Comparison of ENCODE assay signal across 9 mouse cellular contexts in genomic region chr2:165056377-165057085, GRCm38 (mm10). TPM values are rescaled to one million over a fixed set of nuclear protein-coding genes. Genes with fewer than 3 reads are reported as not detected.
DNase-seq lines count a peak whose midpoint lies in the region; ATAC-seq and TF ChIP-seq lines count a peak whose summit lies in the region.
"Had no signal": no experiment of that assay in that cellular context is flagged by ENCODE, and none has a peak within 500 bp of the region (broad histone marks: within the 10 kb centered on the region; RNA-seq: fewer than 3 reads in every experiment).

No protein-coding gene starts in this region.

- no peak for DNase-seq in heart, embryonic 10.5 days (ENCODE audit: low spot score)
- DNase-seq in heart, adult 8-10 months (ENCODE audit: low spot score) = no peak
- DNase-seq in A20 (ENCODE audit: low read depth, low spot score) = peak; percentile 91
- no peak for DNase-seq in liver, postnatal 0 days
- no peak for DNase-seq in thymus, adult 18-20 months
- no peak for DNase-seq in left cerebral cortex, adult 2 months (ENCODE audit: extremely low spot score in 1 of 2, low spot score in 2 of 2)
- no peak for DNase-seq in right cerebral cortex, postnatal 4 days

- H3K4me3 ChIP-seq in heart, embryonic 10.5 days = peak overlapping the region; percentile 54
- H3K4me3 ChIP-seq in heart, embryonic 16.5 days (ENCODE audit: low read length) = peak overlapping the region; percentile 46
- peak overlapping the region; percentile 42; the same call in 1 of the 2 replicates for H3K4me3 ChIP-seq in liver, postnatal 0 days (ENCODE audit: low read depth, low read length)
- no peak overlapping the region for H3K4me3 ChIP-seq in left cerebral cortex, adult 2 months

- peaks cover 10% of the 10 kb centered on the region for H3K27me3 ChIP-seq in heart, embryonic 10.5 days (ENCODE audit: insufficient read depth, poor library complexity, severe bottlenecking)
- H3K27me3 ChIP-seq in heart, embryonic 16.5 days (ENCODE audit: control insufficient read depth, insufficient read depth, low read length) = peaks cover 7% of the 10 kb centered on the region; the same call in 1 of the 2 replicates
- H3K27me3 ChIP-seq in liver, postnatal 0 days (ENCODE audit: insufficient read depth, low read length) = 0 out of 2 replicates have a peak, but pooled peaks cover 4% of the 10 kb centered on the region

- peaks cover 23% of the 10 kb centered on the region for H3K4me1 ChIP-seq in heart, embryonic 10.5 days
- H3K4me1 ChIP-seq in heart, embryonic 16.5 days (ENCODE audit: control insufficient read depth, insufficient read depth, low read length) = peaks cover 6% of the 10 kb centered on the region; the same call in 1 of the 2 replicates
- peaks cover 14% of the 10 kb centered on the region for H3K4me1 ChIP-seq in liver, postnatal 0 days (ENCODE audit: insufficient read depth)

- no peak for TF ChIP-seq EP300 in liver, postnatal 0 days (IDR thresholded peaks at IDR 0.05; ENCODE audit: low read depth)

- H3K4me2 ChIP-seq in heart, embryonic 16.5 days (ENCODE audit: low read depth, low read length) = peak overlapping the region; percentile 62; the same call in 1 of the 2 replicates
- H3K4me2 ChIP-seq in liver, postnatal 0 days (ENCODE audit: low read depth, low read length) = peak overlapping the region; percentile 70

- no peaks in the 10 kb centered on the region for H3K36me3 ChIP-seq in heart, embryonic 10.5 days
- no peaks in the 10 kb centered on the region for H3K36me3 ChIP-seq in heart, embryonic 16.5 days (ENCODE audit: control insufficient read depth, insufficient read depth)
- no peaks in the 10 kb centered on the region for H3K36me3 ChIP-seq in liver, postnatal 0 days (replicated peaks; ENCODE audit: insufficient read depth, low read length)

- no peak for TF ChIP-seq CTCF in liver, postnatal 0 days (IDR thresholded peaks at IDR 0.05; ENCODE audit: low read depth)
- TF ChIP-seq CTCF in left cerebral cortex, adult 2 months (IDR thresholded peaks at IDR 0.05) = no peak

- no peak for ATAC-seq in heart, embryonic 16.5 days (replicated peaks; ENCODE audit: extremely low read depth, insufficient read depth, low FRiP score)
- ATAC-seq in liver, postnatal 0 days = no peak

- H3K9me3 ChIP-seq in heart, embryonic 10.5 days = no peaks in the 10 kb centered on the region
- H3K9me3 ChIP-seq in heart, embryonic 16.5 days (replicated peaks; ENCODE audit: control insufficient read depth, low read length) = no peaks in the 10 kb centered on the region
- peaks cover 4% of the 10 kb centered on the region; the same call in 1 of the 2 replicates for H3K9me3 ChIP-seq in liver, postnatal 0 days (ENCODE audit: low read length)

- H3K27ac ChIP-seq in heart, embryonic 10.5 days = no peak overlapping the region
- H3K27ac ChIP-seq in heart, embryonic 16.5 days (ENCODE audit: low read length) = no peak overlapping the region
- no peak overlapping the region for H3K27ac ChIP-seq in liver, postnatal 0 days (ENCODE audit: low read depth)
- H3K27ac ChIP-seq in left cerebral cortex, adult 2 months = no peak overlapping the region

- H3K9ac ChIP-seq in heart, embryonic 16.5 days (ENCODE audit: low read length) = no peak overlapping the region
- H3K9ac ChIP-seq in liver, postnatal 0 days (replicated peaks) = no peak overlapping the region

- WGBS in heart, embryonic 10.5 days = 70% methylated on average over 14 of the region's 14 CpGs
- 65% methylated on average over 14 of the region's 14 CpGs for WGBS in heart, embryonic 16.5 days
- 70% methylated on average over 14 of the region's 14 CpGs for WGBS in liver, postnatal 0 days (ENCODE audit: insufficient replicate concordance)

- intact Hi-C loops in left cerebral cortex, adult 2 months (cut with DNase I) = no loop called here

RNA-seq across cellular contexts. Expression of gene Cd40, which starts 1.1 kb away (rescaled TPM):
- 7.8 and 11.9 TPM in 2 replicates for polyA plus RNA-seq in heart, embryonic 10.5 days (2016; fragmentation: Nextera tagmentation; extraction: Ambion mirVana)
- total RNA-seq in heart, adult 8-10 months (2022) = 1 to 10 TPM; 1.6 to 2.4 (median 1.9) TPM
- polyA plus RNA-seq in heart, embryonic 16.5 days (2015; fragmentation: Nextera tagmentation; extraction: Ambion mirVana) = 7.8 and 9.2 TPM in 2 replicates
- polyA plus RNA-seq in liver, postnatal 0 days (2015; fragmentation: Nextera tagmentation; extraction: Ambion mirVana) = 3.6 and 4.5 TPM in 2 replicates
- total RNA-seq in left cerebral cortex, adult 2 months (2021) = under 1 TPM; 0.42 to 0.61 TPM

RNA-seq across cellular contexts. Expression of gene Ncoa5, which starts 21.9 kb away (rescaled TPM):
- polyA plus RNA-seq in heart, embryonic 10.5 days (2016; fragmentation: Nextera tagmentation; extraction: Ambion mirVana) = 52.8 and 64.2 TPM in 2 replicates
- total RNA-seq in heart, adult 8-10 months (2022) = 10 to 100 TPM; 15.2 to 18.9 (median 18.6) TPM
- 42.5 and 43.2 TPM in 2 replicates for polyA plus RNA-seq in heart, embryonic 16.5 days (2015; fragmentation: Nextera tagmentation; extraction: Ambion mirVana)
- 7.5 and 8.1 TPM in 2 replicates for polyA plus RNA-seq in liver, postnatal 0 days (2015; fragmentation: Nextera tagmentation; extraction: Ambion mirVana)
- 10 to 100 TPM; 55.5 to 57.5 TPM for total RNA-seq in left cerebral cortex, adult 2 months (2021)

RNA-seq across cellular contexts. Expression of gene 1700025C18Rik, which starts 34.0 kb away (rescaled TPM):
- polyA plus RNA-seq in heart, embryonic 10.5 days (2016; fragmentation: Nextera tagmentation; extraction: Ambion mirVana) = not detected in 2 replicates
- not detected for total RNA-seq in heart, adult 8-10 months (2022)
- polyA plus RNA-seq in heart, embryonic 16.5 days (2015; fragmentation: Nextera tagmentation; extraction: Ambion mirVana) = not detected in 2 replicates
- polyA plus RNA-seq in liver, postnatal 0 days (2015; fragmentation: Nextera tagmentation; extraction: Ambion mirVana) = not detected in 2 replicates
- not detected for total RNA-seq in left cerebral cortex, adult 2 months (2021)
- polyA plus RNA-seq: embryonic facial prominence, embryonic 11.5 days had no signal
